Mouse (Mus musculus) erythroblast, embryonic 14.5 days (primary cell): ENCODE data around the gene Dgke.
"Not testable (repeated sequence)": the region's sequence is repeated elsewhere in the genome, so short reads cannot be mapped to it uniquely, and the experiment has no call there.

ENCODE experiments used
- GATA1 ChIP-seq: IDR thresholded peaks from 2 replicates; pipeline ENCODE4 v1.6.1; 2012; ENCODE audit warnings: low read length, inconsistent platforms, mixed read lengths
- TAL1 ChIP-seq: IDR thresholded peaks from 3 replicates; pipeline ENCODE4 v1.6.1; 2012; ENCODE audit warnings: low read length, inconsistent platforms, mixed read lengths

DNA sequence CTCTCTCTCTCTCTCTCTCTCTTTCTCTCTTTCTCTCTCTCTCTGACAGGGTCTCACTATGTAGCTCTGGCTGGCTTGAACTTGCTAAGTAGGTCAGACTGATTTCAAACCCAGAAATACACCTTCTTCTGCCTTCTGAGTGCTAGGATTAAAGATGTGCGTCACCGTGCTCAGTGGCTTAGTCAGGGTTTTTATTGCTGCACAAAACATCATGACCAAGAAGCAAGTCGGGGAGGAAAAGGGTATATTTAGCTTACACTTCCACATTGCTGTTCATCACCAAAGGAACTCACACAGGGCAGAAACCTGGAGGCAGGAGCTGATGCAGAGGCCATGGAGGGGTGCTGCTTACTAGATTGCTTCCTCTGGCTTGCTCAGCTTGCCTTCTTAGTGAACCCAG lies 16.0 kb upstream of the Dgke start:
- not testable (repeated sequence) for TF ChIP-seq GATA1, TAL1
